11 mouse cellular contexts compared by ENCODE assay signal in genomic region chr7:69217871-69218270, GRCm38 (mm10).
DNase-seq lines count a peak whose midpoint lies in the region; ATAC-seq and TF ChIP-seq lines count a peak whose summit lies in the region.
"Had no signal": no experiment of that assay in that cellular context is flagged by ENCODE, and none has a peak within 500 bp of the region (broad histone marks: within the 10 kb centered on the region; RNA-seq: fewer than 3 reads in every experiment).

No protein-coding gene starts in this region.

- H3K27ac ChIP-seq in hindbrain, embryonic 11.5 days (ENCODE audit: low read depth, low read length): no peak overlapping the region
- no peak overlapping the region for H3K27ac ChIP-seq in hindbrain, embryonic 10.5 days
- H3K27ac ChIP-seq in forebrain, embryonic 15.5 days (replicated peaks): peak overlapping the region; percentile 79
- peak overlapping the region; percentile 23; the same call in 1 of the 2 replicates for H3K27ac ChIP-seq in layer of hippocampus, adult 2 months
- H3K27ac ChIP-seq in neural tube, embryonic 12.5 days: no peak overlapping the region
- H3K27ac ChIP-seq: embryonic facial prominence, embryonic 12.5 days; liver, embryonic 15.5 days had no signal

- no peaks in the 10 kb centered on the region for H3K9me3 ChIP-seq in hindbrain, embryonic 11.5 days (ENCODE audit: control insufficient read depth, low read length)
- H3K9me3 ChIP-seq in hindbrain, embryonic 10.5 days: no peaks in the 10 kb centered on the region
- 0 out of 2 replicates have a peak, but pooled peaks cover 2% of the 10 kb centered on the region for H3K9me3 ChIP-seq in forebrain, embryonic 15.5 days
- H3K9me3 ChIP-seq in neural tube, embryonic 12.5 days: no peaks in the 10 kb centered on the region
- H3K9me3 ChIP-seq: embryonic facial prominence, embryonic 12.5 days; liver, embryonic 15.5 days had no signal

- TF ChIP-seq CTCF in layer of hippocampus, adult 2 months (conservative IDR thresholded peaks at IDR 0.05): peak; percentile 44

- H3K36me3 ChIP-seq in hindbrain, embryonic 11.5 days (ENCODE audit: control insufficient read depth, insufficient read depth, low read length): no peaks in the 10 kb centered on the region
- no peaks in the 10 kb centered on the region for H3K36me3 ChIP-seq in hindbrain, embryonic 10.5 days
- no peaks in the 10 kb centered on the region for H3K36me3 ChIP-seq in forebrain, embryonic 15.5 days
- no peaks in the 10 kb centered on the region for H3K36me3 ChIP-seq in neural tube, embryonic 12.5 days
- H3K36me3 ChIP-seq: embryonic facial prominence, embryonic 12.5 days; liver, embryonic 15.5 days had no signal

- no peaks in the 10 kb centered on the region for H3K4me1 ChIP-seq in hindbrain, embryonic 11.5 days (replicated peaks; ENCODE audit: control insufficient read depth, insufficient read depth, low read length)
- no peaks in the 10 kb centered on the region for H3K4me1 ChIP-seq in hindbrain, embryonic 10.5 days (replicated peaks)
- peaks cover 19% of the 10 kb centered on the region for H3K4me1 ChIP-seq in forebrain, embryonic 15.5 days
- H3K4me1 ChIP-seq in neural tube, embryonic 12.5 days: no peaks in the 10 kb centered on the region
- H3K4me1 ChIP-seq: embryonic facial prominence, embryonic 12.5 days; liver, embryonic 15.5 days had no signal

- no peaks in the 10 kb centered on the region for H3K27me3 ChIP-seq in hindbrain, embryonic 11.5 days (ENCODE audit: control insufficient read depth, insufficient read depth, low read length)
- H3K27me3 ChIP-seq in hindbrain, embryonic 10.5 days (ENCODE audit: insufficient read depth, poor library complexity, severe bottlenecking): no peaks in the 10 kb centered on the region
- no peaks in the 10 kb centered on the region for H3K27me3 ChIP-seq in forebrain, embryonic 15.5 days
- no peaks in the 10 kb centered on the region for H3K27me3 ChIP-seq in neural tube, embryonic 12.5 days (replicated peaks)
- H3K27me3 ChIP-seq: embryonic facial prominence, embryonic 12.5 days; liver, embryonic 15.5 days had no signal

- H3K4me3 ChIP-seq in hindbrain, embryonic 11.5 days (ENCODE audit: low read depth, low read length): no peak overlapping the region
- no peak overlapping the region for H3K4me3 ChIP-seq in hindbrain, embryonic 10.5 days
- no peak overlapping the region for H3K4me3 ChIP-seq in forebrain, embryonic 15.5 days
- H3K4me3 ChIP-seq in layer of hippocampus, adult 2 months: no peak overlapping the region
- H3K4me3 ChIP-seq in neural tube, embryonic 12.5 days: no peak overlapping the region
- H3K4me3 ChIP-seq: embryonic facial prominence, embryonic 12.5 days; liver, embryonic 15.5 days had no signal

- peak; percentile 76 for ATAC-seq in hindbrain, embryonic 11.5 days (ENCODE audit: low FRiP score)
- peak; percentile 99 for ATAC-seq in forebrain, embryonic 15.5 days (replicated peaks)
- ATAC-seq in neural tube, embryonic 12.5 days (ENCODE audit: low FRiP score, low read depth): peak; percentile 90

- H3K4me2 ChIP-seq in hindbrain, embryonic 11.5 days (replicated peaks; ENCODE audit: low read depth, low read length): no peak overlapping the region
- H3K4me2 ChIP-seq in forebrain, embryonic 15.5 days (replicated peaks): no peak overlapping the region
- no peak overlapping the region for H3K4me2 ChIP-seq in neural tube, embryonic 12.5 days (replicated peaks)
- H3K4me2 ChIP-seq: embryonic facial prominence, embryonic 12.5 days; liver, embryonic 15.5 days had no signal

- H3K9ac ChIP-seq in hindbrain, embryonic 11.5 days (ENCODE audit: low read depth, low read length): no peak overlapping the region
- no peak overlapping the region for H3K9ac ChIP-seq in forebrain, embryonic 15.5 days (replicated peaks)
- no peak overlapping the region for H3K9ac ChIP-seq in neural tube, embryonic 12.5 days
- H3K9ac ChIP-seq: embryonic facial prominence, embryonic 12.5 days; liver, embryonic 15.5 days had no signal

- WGBS in hindbrain, embryonic 11.5 days: 42% methylated on average over 6 of the region's 6 CpGs
- 59% methylated on average over 6 of the region's 6 CpGs for WGBS in hindbrain, embryonic 10.5 days
- WGBS in forebrain, embryonic 15.5 days: 13% methylated on average over 6 of the region's 6 CpGs
- WGBS in neural tube, embryonic 12.5 days: 27% methylated on average over 6 of the region's 6 CpGs

- DNase-seq in hindbrain, embryonic 11.5 days (ENCODE audit: low spot score): peak; percentile 10
- DNase-seq in hindbrain, embryonic 10.5 days (ENCODE audit: low spot score): no peak
- peak; percentile 50 to 53 for DNase-seq in layer of hippocampus, adult 2 months (ENCODE audit: low spot score in 2 of 2)
- no peak for DNase-seq in thymus, adult 18-20 months
- DNase-seq in gastrocnemius, postnatal 10 days: no peak
- DNase-seq in T-cell, adult 2 months (ENCODE audit: low spot score): no peak
- DNase-seq: adrenal gland, adult 2 months had no signal

Comparison
In these comparisons a context has a peak if more than half of its experiments do, and no peak if none do; other contexts are left out.
1. DNase-seq: peak in hindbrain, embryonic 11.5 days (single experiment) and layer of hippocampus, adult 2 months (2 of 2); none in hindbrain, embryonic 10.5 days (single experiment), thymus, adult 18-20 months (0 of 2), gastrocnemius, postnatal 10 days (single experiment) and T-cell, adult 2 months (single experiment).
2. H3K27ac ChIP-seq: peak in forebrain, embryonic 15.5 days (single experiment) and layer of hippocampus, adult 2 months (single experiment); none in hindbrain, embryonic 11.5 days (single experiment), hindbrain, embryonic 10.5 days (single experiment) and neural tube, embryonic 12.5 days (single experiment).
3. Peak in every context shown above with its lines, with median percentiles within 50 percentile points of each other: ATAC-seq.